Mouse (Mus musculus): Measurements from ENCODE around the gene Ndrg3.

- TF ChIP-seq GATA1 (IDR thresholded peaks at IDR 0.05; ENCODE audit: borderline replicate concordance, low read length) (no peak), FLI1 (IDR thresholded peaks at IDR 0.05; ENCODE audit: low read length) (no peak)
Observed at GRCm38 (mm10) chr2:156877726-156878125, 114.1 kb downstream of the Ndrg3 start.
